Mouse (Mus musculus) heart, embryonic 13.5 days (tissue): ENCODE data around the gene Blzf1. TPM values are rescaled to one million over a fixed set of nuclear protein-coding genes. Genes with fewer than 3 reads are reported as not detected.

Experiments
- polyA plus RNA-seq: library from polyadenylated mRNA; unstranded; fragments of >200 nt; fragmentation: Nextera tagmentation; extraction: Ambion mirVana; gene quantifications from 2 replicates; pipeline ENCODE4 v1.2.1, GENCODE M21; 2015

Blzf1 gene
- polyA plus RNA-seq, 1 experiment from 2014 or later = 22.4 TPM

Other genes with a start within 250 kb of the Blzf1 start
- gene Sell, start 245.5 kb downstream of the Blzf1 start, polyA plus RNA-seq = 0.31 and 0.72 TPM in 2 replicates
- gene Selp, start 192.2 kb downstream of the Blzf1 start, polyA plus RNA-seq = 0.08 and 0.23 TPM in 2 replicates
- 0.24 and 0.38 TPM in 2 replicates for gene F5, start 155.7 kb downstream of the Blzf1 start, polyA plus RNA-seq
- 6.6 and 8.7 TPM in 2 replicates for gene Slc19a2, start 58.4 kb downstream of the Blzf1 start, polyA plus RNA-seq
- gene Ccdc181, start 31.9 kb downstream of the Blzf1 start, polyA plus RNA-seq = 8.7 and 9.5 TPM in 2 replicates
- gene Nme7, start 3.4 kb downstream of the Blzf1 start, polyA plus RNA-seq = 21.4 and 22.7 TPM in 2 replicates
- 293 and 324 TPM in 2 replicates for gene Atp1b1, start 150.9 kb upstream of the Blzf1 start, polyA plus RNA-seq